Comparison of ENCODE assay signal across 8 mouse cellular contexts in genomic region chr3:99234319-99234869, GRCm38 (mm10). TPM values are rescaled to one million over a fixed set of nuclear protein-coding genes. Genes with fewer than 3 reads are reported as not detected.
A peak's percentile ranks its signal among the peaks of the same experiment; 100 is the strongest.
DNase-seq lines count a peak whose midpoint lies in the region; ATAC-seq and TF ChIP-seq lines count a peak whose summit lies in the region.

No protein-coding gene starts in this region.

- peaks cover 63% of the 10 kb centered on the region for H3K27me3 ChIP-seq in megakaryocyte, embryonic 14.5 days (replicated peaks)
- peaks cover 24% of the 10 kb centered on the region for H3K27me3 ChIP-seq in stomach, postnatal 0 days (ENCODE audit: control insufficient read depth, insufficient read depth, low read length)

- H3K4me1 ChIP-seq in megakaryocyte, embryonic 14.5 days: peaks cover 24% of the 10 kb centered on the region
- H3K4me1 ChIP-seq in stomach, postnatal 0 days (replicated peaks; ENCODE audit: control insufficient read depth, insufficient read depth): no peaks in the 10 kb centered on the region

- no peak overlapping the region for H3K27ac ChIP-seq in stomach, postnatal 0 days (replicated peaks)

- no peak overlapping the region for H3K9ac ChIP-seq in stomach, postnatal 0 days (ENCODE audit: low read length)

- no peaks in the 10 kb centered on the region for H3K36me3 ChIP-seq in megakaryocyte, embryonic 14.5 days (replicated peaks; ENCODE audit: low read length)
- H3K36me3 ChIP-seq in stomach, postnatal 0 days (ENCODE audit: control insufficient read depth, insufficient read depth, low read length): no peaks in the 10 kb centered on the region

- peak; percentile 15 to 28; a peak in 2 of 4 replicates for ATAC-seq in hematopoietic stem cell, adult 5-6 weeks (replicated peaks in 1 of 2; ENCODE audit: insufficient read depth in 1 of 2, low FRiP score in 2 of 2, low TSS enrichment in 1 of 2, low read depth in 1 of 2, poor library complexity in 2 of 2, severe bottlenecking in 2 of 2)
- peak; percentile 26; the same call in 1 of the 2 replicates for ATAC-seq in stomach, postnatal 0 days (ENCODE audit: low FRiP score, low TSS enrichment)

- TF ChIP-seq CTCF in stomach, postnatal 0 days (IDR thresholded peaks at IDR 0.05; ENCODE audit: low read depth): no peak

- H3K4me3 ChIP-seq in megakaryocyte, embryonic 14.5 days (replicated peaks): peak overlapping the region; percentile 89
- peak overlapping the region; percentile 21; the same call in 1 of the 2 replicates for H3K4me3 ChIP-seq in stomach, postnatal 0 days (ENCODE audit: low read depth, low read length)

- H3K9me3 ChIP-seq in megakaryocyte, embryonic 14.5 days: no peaks in the 10 kb centered on the region
- no peaks in the 10 kb centered on the region for H3K9me3 ChIP-seq in stomach, postnatal 0 days (ENCODE audit: control insufficient read depth, low read length)

- peak; percentile 15 for DNase-seq in retina, embryonic 14.5 days (ENCODE audit: low spot score)
- DNase-seq in retina, postnatal 1 day: no peak
- DNase-seq in stomach, postnatal 0 days (ENCODE audit: low spot score): peak; percentile 13
- DNase-seq in urinary bladder, postnatal 36 days (ENCODE audit: low spot score in 2 of 2): no peak
- DNase-seq in layer of hippocampus, adult 11-12 months (ENCODE audit: low spot score): no peak
- no peak for DNase-seq in adrenal gland, adult 2 months

- WGBS in stomach, postnatal 0 days: 8% methylated on average over 17 of the region's 17 CpGs

- peak overlapping the region; percentile 15; the same call in 1 of the 2 replicates for H3K4me2 ChIP-seq in stomach, postnatal 0 days (replicated peaks; ENCODE audit: low read depth)

- TF ChIP-seq EP300 in stomach, postnatal 0 days (optimal IDR thresholded peaks at IDR 0.05): no peak

RNA-seq across cellular contexts. Expression of gene Tbx15, which starts 5.8 kb away (rescaled TPM):
- not detected in 2 replicates for total RNA-seq in hematopoietic stem cell, adult 5-6 weeks (2017)
- polyA plus RNA-seq in megakaryocyte, embryonic 14.5 days (2012; ENCODE audit: insufficient read depth, low replicate concordance): not detected in 2 replicates
- not detected in 2 replicates for polyA plus RNA-seq in stomach, postnatal 0 days (2015; fragmentation: Nextera tagmentation; extraction: Ambion mirVana)
- under 1 TPM in 1 of 2 experiments, not detected in 1; 0.24 TPM for total RNA-seq in adrenal gland, adult 2 months (2021)
- polyA plus RNA-seq in adrenal gland, adult 2 months (2012; rRNA removed): 0.08 and 0.10 TPM in 2 replicates

Comparison
In these comparisons a context has a peak if more than half of its experiments do, and no peak if none do; other contexts are left out.
1. DNase-seq: peak in retina, embryonic 14.5 days (single experiment) and stomach, postnatal 0 days (single experiment); none in retina, postnatal 1 day (single experiment), urinary bladder, postnatal 36 days (0 of 2), layer of hippocampus, adult 11-12 months (single experiment) and adrenal gland, adult 2 months (single experiment).